In genomic region chr15:86932345-86933075, GRCm38 (mm10) we compare ENCODE assay signal across 12 mouse cellular contexts.
A peak's percentile ranks its signal among the peaks of the same experiment; 100 is the strongest.
DNase-seq lines count a peak whose midpoint lies in the region; ATAC-seq lines count a peak whose summit lies in the region.
"Had no signal": no experiment of that assay in that cellular context is flagged by ENCODE, and none has a peak within 500 bp of the region (broad histone marks: within the 10 kb centered on the region; RNA-seq: fewer than 3 reads in every experiment).

No protein-coding gene starts in this region.

- no peak overlapping the region for H3K4me2 ChIP-seq in hindbrain, embryonic 11.5 days (replicated peaks; ENCODE audit: low read depth, low read length)
- no peak overlapping the region for H3K4me2 ChIP-seq in hindbrain, embryonic 12.5 days (replicated peaks)
- H3K4me2 ChIP-seq: lung, embryonic 15.5 days had no signal

- intact Hi-C loops in left cerebral cortex, postnatal 25 days (cut with DNase I), result no loop called here
- intact Hi-C loops in gastrocnemius, postnatal 14 days (cut with DNase I; ENCODE audit: low total_unique reads), result no loop called here

- H3K27ac ChIP-seq in hindbrain, embryonic 11.5 days (ENCODE audit: low read depth, low read length), result no peak overlapping the region
- no peak overlapping the region for H3K27ac ChIP-seq in hindbrain, embryonic 12.5 days
- H3K27ac ChIP-seq: lung, embryonic 15.5 days had no signal

- H3K4me3 ChIP-seq in hindbrain, embryonic 11.5 days (ENCODE audit: low read depth, low read length), result no peak overlapping the region
- H3K4me3 ChIP-seq in hindbrain, embryonic 12.5 days, result no peak overlapping the region
- H3K4me3 ChIP-seq: lung, embryonic 15.5 days had no signal

- 62% methylated on average over 15 of the region's 15 CpGs for WGBS in hindbrain, embryonic 11.5 days
- 56% methylated on average over 15 of the region's 15 CpGs for WGBS in hindbrain, embryonic 12.5 days

- H3K9ac ChIP-seq in hindbrain, embryonic 11.5 days (ENCODE audit: low read depth, low read length), result no peak overlapping the region
- no peak overlapping the region for H3K9ac ChIP-seq in hindbrain, embryonic 12.5 days
- H3K9ac ChIP-seq: lung, embryonic 15.5 days had no signal

- H3K36me3 ChIP-seq in hindbrain, embryonic 11.5 days (ENCODE audit: control insufficient read depth, insufficient read depth, low read length), result no peaks in the 10 kb centered on the region
- H3K36me3 ChIP-seq in hindbrain, embryonic 12.5 days, result no peaks in the 10 kb centered on the region
- H3K36me3 ChIP-seq: lung, embryonic 15.5 days had no signal

- H3K27me3 ChIP-seq in hindbrain, embryonic 11.5 days (ENCODE audit: control insufficient read depth, insufficient read depth, low read length), result no peaks in the 10 kb centered on the region
- no peaks in the 10 kb centered on the region for H3K27me3 ChIP-seq in hindbrain, embryonic 12.5 days
- H3K27me3 ChIP-seq: lung, embryonic 15.5 days had no signal

- ATAC-seq in hindbrain, embryonic 11.5 days (ENCODE audit: low FRiP score), result no peak
- ATAC-seq in hindbrain, embryonic 12.5 days (ENCODE audit: low FRiP score), result no peak

- no peaks in the 10 kb centered on the region for H3K4me1 ChIP-seq in hindbrain, embryonic 11.5 days (replicated peaks; ENCODE audit: control insufficient read depth, insufficient read depth, low read length)
- H3K4me1 ChIP-seq in hindbrain, embryonic 12.5 days, result no peaks in the 10 kb centered on the region
- H3K4me1 ChIP-seq: lung, embryonic 15.5 days had no signal

- DNase-seq in hindbrain, embryonic 11.5 days (ENCODE audit: low spot score), result peak; percentile 64
- peak; percentile 9 for DNase-seq in ovary, postnatal 36 days (ENCODE audit: low spot score)
- no peak for DNase-seq in ovary, postnatal 10 days (ENCODE audit: low spot score)
- DNase-seq in embryo, embryonic 11 days, result peak; percentile 74
- DNase-seq in retina, postnatal 1 day, result peak; percentile 68
- DNase-seq in left cerebral cortex, postnatal 25 days (ENCODE audit: low spot score in 2 of 2), result no peak
- DNase-seq in gastrocnemius, postnatal 14 days, result no peak
- DNase-seq: cerebellum, postnatal 14 days; gastrocnemius, postnatal 36 days; right cerebral cortex, adult 18-20 months had no signal

- no peaks in the 10 kb centered on the region for H3K9me3 ChIP-seq in hindbrain, embryonic 11.5 days (ENCODE audit: control insufficient read depth, low read length)
- H3K9me3 ChIP-seq in hindbrain, embryonic 12.5 days (replicated peaks), result no peaks in the 10 kb centered on the region
- H3K9me3 ChIP-seq: lung, embryonic 15.5 days had no signal

Comparison
In these comparisons a context has a peak if more than half of its experiments do, and no peak if none do; other contexts are left out.
1. DNase-seq: peak in hindbrain, embryonic 11.5 days (single experiment), ovary, postnatal 36 days (single experiment), embryo, embryonic 11 days (single experiment) and retina, postnatal 1 day (single experiment); none in ovary, postnatal 10 days (single experiment), left cerebral cortex, postnatal 25 days (0 of 2) and gastrocnemius, postnatal 14 days (single experiment).